Mouse (Mus musculus) neutrophil, adult 5-6 weeks (primary cell): ENCODE results near the gene Dusp27. TPM values are rescaled to one million over a fixed set of nuclear protein-coding genes. Genes with fewer than 3 reads are reported as not detected.

ENCODE experiments used
- ATAC-seq: fragments of 151-379, 151-347 bp; 2 replicates; pipeline ENCODE4 v1.8.0; 2017; ENCODE audit warnings: mild to moderate bottlenecking, moderate TSS enrichment; ENCODE audit not compliant: insufficient number of reproducible peaks, poor library complexity, low FRiP score, severe bottlenecking; ENCODE audit errors: extremely low read depth
- total RNA-seq: library from RNA; stranded (forward); fragments of 200-1000 nt; gene quantifications from 2 replicates; pipeline ENCODE4 v1.2.3, GENCODE M21; 2017

Gene Dusp27
- total RNA-seq, 1 experiment from 2014 or later: not detected

- no peak for ATAC-seq
Measured at GRCm38 (mm10) chr1:166053285-166053955, 74.3 kb downstream of the Dusp27 start.

- no peak for ATAC-seq
Measured at GRCm38 (mm10) chr1:166049046-166049827, 78.5 kb downstream of the Dusp27 start.

GRCm38 (mm10) chr1:166048230-166048911, 79.4 kb downstream of the Dusp27 start:
- no peak for ATAC-seq

Other genes starting within 250 kb of the Dusp27 start
- 36.8 and 50.4 TPM in 2 replicates for gene Pou2f1, start 125.2 kb downstream of the Dusp27 start, total RNA-seq
- gene Gpa33, start 2.3 kb upstream of the Dusp27 start, total RNA-seq: not detected in 2 replicates
- gene Mael, start 110.8 kb upstream of the Dusp27 start, total RNA-seq: not detected in 2 replicates
- not detected in 2 replicates for gene Ildr2, start 126.2 kb upstream of the Dusp27 start, total RNA-seq